Mouse (Mus musculus) natural killer cell, adult 2 months (primary cell): ENCODE measurements around the gene Egln2.
A peak's percentile ranks its signal among the peaks of the same experiment; 100 is the strongest.

Source experiments
- DNase-seq, 2 experiments: peaks; one replicate each; pipeline ENCODE4 v3.0.0; 2022; ENCODE audit warnings: low spot score in 2 of 2

Gene Egln2

GRCm38 (mm10) chr7:27166614-27167474 lies at the start of gene Egln2:
Gene Egln2, minus strand, starts transcription at chr7:27166802.
- DNase-seq: peak; percentile 93 to 96

- no peak for DNase-seq
Measured at GRCm38 (mm10) chr7:27212626-27213025, 46.0 kb upstream of the Egln2 start.

GRCm38 (mm10) chr7:27203730-27204449 lies 37.3 kb upstream of the Egln2 start:
- DNase-seq: no peak

GRCm38 (mm10) chr7:27198779-27199178 lies 32.2 kb upstream of the Egln2 start:
- DNase-seq: no peak

- no peak for DNase-seq
Measured at GRCm38 (mm10) chr7:27198355-27198754, 31.8 kb upstream of the Egln2 start.

GRCm38 (mm10) chr7:27197634-27198033 lies 31.0 kb upstream of the Egln2 start:
- no peak for DNase-seq

GRCm38 (mm10) chr7:27197136-27197535 lies 30.5 kb upstream of the Egln2 start:
- DNase-seq: no peak

- DNase-seq: peak; percentile 93 to 96
Measured at GRCm38 (mm10) chr7:27195681-27196611, 29.3 kb upstream of the Egln2 start, which contains the start of the genes BC024978 and Snrpa. Gene BC024978, plus strand, starts transcription at chr7:27195781. Gene Snrpa, minus strand, starts transcription at chr7:27196271.

- DNase-seq: no peak
Measured at GRCm38 (mm10) chr7:27193731-27194130, 27.1 kb upstream of the Egln2 start.

- DNase-seq: no peak
Measured at GRCm38 (mm10) chr7:27192434-27192833, 25.8 kb upstream of the Egln2 start.

GRCm38 (mm10) chr7:27189271-27189931 lies 22.8 kb upstream of the Egln2 start:
- DNase-seq: no peak

- DNase-seq: no peak
Measured at GRCm38 (mm10) chr7:27185986-27186385, 19.4 kb upstream of the Egln2 start.

GRCm38 (mm10) chr7:27184964-27185363 lies 18.4 kb upstream of the Egln2 start:
- peak in 1 of 2 experiments; percentile 41 for DNase-seq

- no peak for DNase-seq
Measured at GRCm38 (mm10) chr7:27182498-27182897, 15.9 kb upstream of the Egln2 start.

GRCm38 (mm10) chr7:27180837-27181695 lies 14.5 kb upstream of the Egln2 start, which contains the start of the genes Gm21983 and Mia:
Gene Gm21983, minus strand, starts transcription at chr7:27181086.
Gene Mia, minus strand, starts transcription at chr7:27181157.
- no peak for DNase-seq

- DNase-seq: no peak
Measured at GRCm38 (mm10) chr7:27180036-27180435, 13.4 kb upstream of the Egln2 start.

GRCm38 (mm10) chr7:27179217-27179918 lies 12.8 kb upstream of the Egln2 start:
- DNase-seq: no peak

- peak; percentile 99 for DNase-seq
Measured at GRCm38 (mm10) chr7:27178324-27179216, 12.0 kb upstream of the Egln2 start, which contains the start of gene Rab4b. Gene Rab4b, minus strand, starts transcription at chr7:27178896.
